Mouse (Mus musculus) frontal cortex, postnatal 25 days (tissue): ENCODE measurements at regions not wholly inside any gene's neighbourhood (a gene's known extent, or its start where the extent isn't known, plus 50 kb on each side); places are given as distances from the start of the nearest gene placed in this dataset.

Experiments
- DNase-seq, 2 experiments: peaks; one replicate each; pipeline ENCODE4 v3.0.0; 2022; ENCODE audit warnings: low spot score in 2 of 2

- no peak for DNase-seq
These were observed 106.5 kb upstream of the Klf14 start for GRCm38 (mm10) chr6:31065419-31065818.

GRCm38 (mm10) chr6:31066861-31067260, 108.0 kb upstream of the Klf14 start:
- no peak for DNase-seq

- DNase-seq: no peak
These were observed 108.6 kb upstream of the Klf14 start for GRCm38 (mm10) chr6:31067453-31067852.

- DNase-seq: no peak
These were observed 110.4 kb upstream of the Klf14 start for GRCm38 (mm10) chr6:31069243-31069642.

GRCm38 (mm10) chr6:31070537-31070936, 111.7 kb upstream of the Klf14 start:
- no peak for DNase-seq

- DNase-seq: no peak
These were observed 112.1 kb upstream of the Klf14 start for GRCm38 (mm10) chr6:31070966-31071365.

GRCm38 (mm10) chr6:31072072-31072471, 113.2 kb upstream of the Klf14 start:
- DNase-seq: no peak

GRCm38 (mm10) chr6:31072559-31072958, 113.7 kb upstream of the Klf14 start:
- DNase-seq: no peak

GRCm38 (mm10) chr6:31073338-31073737, 114.5 kb upstream of the Klf14 start:
- no peak for DNase-seq

GRCm38 (mm10) chr6:31074394-31074793, 115.5 kb upstream of the Klf14 start:
- no peak for DNase-seq

- no peak for DNase-seq
These were observed 116.3 kb upstream of the Klf14 start for GRCm38 (mm10) chr6:31075209-31075571.

GRCm38 (mm10) chr6:31075572-31076477, 116.9 kb upstream of the Klf14 start:
- DNase-seq: no peak

GRCm38 (mm10) chr6:31076478-31076834, 117.6 kb upstream of the Klf14 start:
- no peak for DNase-seq

- DNase-seq: no peak
These were observed 118.3 kb upstream of the Klf14 start for GRCm38 (mm10) chr6:31077216-31077615.

GRCm38 (mm10) chr6:31077779-31078178, 118.9 kb upstream of the Klf14 start:
- DNase-seq: no peak

GRCm38 (mm10) chr6:31078413-31078812, 119.5 kb upstream of the Klf14 start:
- DNase-seq: no peak

- DNase-seq: no peak
These were observed 120.8 kb upstream of the Klf14 start for GRCm38 (mm10) chr6:31079586-31080259.

GRCm38 (mm10) chr6:31080279-31080678, 121.4 kb upstream of the Klf14 start:
- no peak for DNase-seq

GRCm38 (mm10) chr6:31080691-31081090, 121.8 kb upstream of the Klf14 start:
- no peak for DNase-seq

- no peak for DNase-seq
These were observed 122.4 kb upstream of the Klf14 start for GRCm38 (mm10) chr6:31081238-31081637.

- no peak for DNase-seq
These were observed 123.1 kb upstream of the Klf14 start for GRCm38 (mm10) chr6:31081988-31082387.

- DNase-seq: no peak
These were observed 124.0 kb upstream of the Klf14 start for GRCm38 (mm10) chr6:31082613-31083470.
